Mouse (Mus musculus) cerebellum, postnatal 14 days (tissue): Measurements from ENCODE around the gene Adgre5.

Experiments
- DNase-seq, 2 experiments: peaks; one replicate each; pipeline ENCODE4 v3.0.0; 2021; ENCODE audit warnings: mixed read lengths in 2 of 2

Gene Adgre5

GRCm38 (mm10) chr8:83681099-83681498 is 60.0 kb downstream of the Adgre5 start:
- no peak for DNase-seq

GRCm38 (mm10) chr8:83680603-83681002 is 60.5 kb downstream of the Adgre5 start:
- no peak for DNase-seq

- DNase-seq, result no peak
These were observed 61.3 kb downstream of the Adgre5 start for GRCm38 (mm10) chr8:83679866-83680265.

- DNase-seq, result no peak
These were observed 66.6 kb downstream of the Adgre5 start for GRCm38 (mm10) chr8:83674497-83674896.
